Mouse (Mus musculus): ENCODE results near the gene Fbxo44. TPM values are rescaled to one million over a fixed set of nuclear protein-coding genes. Genes with fewer than 3 reads are reported as not detected.
"Not testable (repeated sequence)": the region's sequence is repeated elsewhere in the genome, so short reads cannot be mapped to it uniquely, and the experiment has no call there.

Gene Fbxo44
- polyA plus RNA-seq, 1 experiment from 2014 or later, result 101 TPM

DNA sequence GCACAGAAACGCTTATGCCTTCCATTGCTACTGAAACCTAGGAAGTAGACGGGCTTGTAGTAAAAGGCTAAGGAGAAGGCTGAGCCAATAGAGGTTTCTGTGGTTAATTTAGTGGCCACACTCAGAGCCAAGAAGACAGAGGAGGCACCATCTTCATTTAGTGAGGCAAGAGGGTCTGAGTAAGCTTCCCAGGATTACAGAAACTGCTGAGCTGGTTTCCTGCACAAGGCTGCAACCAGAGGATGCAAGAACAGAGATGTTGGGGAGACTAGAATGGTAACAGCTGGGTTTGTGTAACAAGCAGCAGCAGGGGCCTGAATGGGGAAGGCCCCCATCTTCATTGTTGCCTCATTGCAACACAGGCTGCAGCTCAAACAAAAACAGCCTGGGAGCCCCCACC, 31.6 kb downstream of the Fbxo44 start:
- peak overlapping the region; percentile 97 for H3K9ac ChIP-seq
- WGBS, result 59% methylated on average over 2 of the region's 2 CpGs
- ATAC-seq (ENCODE audit: low FRiP score) (no peak), DNase-seq (ENCODE audit: low spot score) (no peak)
- no peaks in the 10 kb centered on the region for H3K36me3 ChIP-seq (replicated peaks; ENCODE audit: control insufficient read depth, insufficient read depth)
- no peaks in the 10 kb centered on the region for H3K27me3 ChIP-seq (ENCODE audit: control insufficient read depth, insufficient read depth, low read length)
- H3K27ac ChIP-seq, result peak overlapping the region; percentile 98
- peak overlapping the region; percentile 84 for H3K4me2 ChIP-seq (replicated peaks)
- peak overlapping the region; percentile 69 for H3K4me3 ChIP-seq (replicated peaks; ENCODE audit: low read length)
- H3K9me3 ChIP-seq (ENCODE audit: control insufficient read depth, low read length), result no peaks in the 10 kb centered on the region
- H3K4me1 ChIP-seq (replicated peaks; ENCODE audit: control insufficient read depth, insufficient read depth, low read length), result peaks cover 26% of the 10 kb centered on the region

DNA sequence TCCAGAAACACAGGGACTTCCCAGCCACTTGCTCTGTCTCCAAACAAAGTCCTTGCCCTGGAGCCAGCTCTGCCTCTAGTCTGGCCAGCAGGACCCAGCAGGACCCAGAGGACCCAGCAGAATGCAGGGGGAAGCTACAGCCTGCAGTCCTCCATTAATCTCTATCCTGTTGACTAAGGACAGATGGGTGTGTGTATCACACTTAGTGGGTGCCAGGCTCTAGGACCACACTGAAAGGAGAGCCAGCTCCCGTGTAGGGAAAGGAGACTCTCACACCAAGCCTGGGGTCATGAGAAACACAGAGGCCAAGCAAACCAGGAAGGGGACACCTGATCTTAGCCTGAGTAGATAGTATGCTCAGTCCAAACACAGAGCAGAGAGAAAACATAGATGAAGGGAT, 32.0 kb downstream of the Fbxo44 start:
- H3K4me2 ChIP-seq (replicated peaks), result peak overlapping the region; percentile 84
- H3K4me3 ChIP-seq (replicated peaks; ENCODE audit: low read length), result peak overlapping the region; percentile 69
- ATAC-seq (ENCODE audit: low FRiP score) (no peak), DNase-seq (ENCODE audit: low spot score) (no peak)
- H3K9ac ChIP-seq, result peak overlapping the region; percentile 97
- peak overlapping the region; percentile 98; the same call in 1 of the 2 replicates for H3K27ac ChIP-seq
- H3K27me3 ChIP-seq (ENCODE audit: control insufficient read depth, insufficient read depth, low read length), result no peaks in the 10 kb centered on the region
- H3K36me3 ChIP-seq (replicated peaks; ENCODE audit: control insufficient read depth, insufficient read depth), result no peaks in the 10 kb centered on the region
- 38% methylated on average over 1 of the region's 1 CpGs for WGBS
- peaks cover 26% of the 10 kb centered on the region for H3K4me1 ChIP-seq (replicated peaks; ENCODE audit: control insufficient read depth, insufficient read depth, low read length)
- no peaks in the 10 kb centered on the region for H3K9me3 ChIP-seq (ENCODE audit: control insufficient read depth, low read length)

DNA sequence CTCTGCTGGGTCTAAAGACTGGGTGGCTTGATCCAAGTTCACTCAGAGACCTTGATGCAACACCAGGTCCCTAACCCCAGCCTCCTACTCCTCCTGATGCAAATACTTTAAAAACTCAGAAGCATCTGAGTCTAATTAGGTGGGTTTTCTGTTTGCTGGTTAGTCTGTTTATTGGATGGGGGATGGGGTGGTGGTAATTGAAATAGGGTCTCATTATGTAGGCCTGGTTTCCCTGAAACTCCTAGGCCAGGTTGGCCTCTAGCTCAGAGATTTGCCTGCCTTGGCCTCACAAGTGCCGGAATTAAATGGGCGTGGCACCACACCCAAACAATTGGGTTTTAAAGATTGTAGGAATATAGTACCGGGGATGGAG, 37.6 kb downstream of the Fbxo44 start:
- ATAC-seq (ENCODE audit: low FRiP score) (no peak), DNase-seq (ENCODE audit: low spot score) (no peak)
- Histone ChIP-seq H3K36me3 (replicated peaks; ENCODE audit: control insufficient read depth, insufficient read depth) (no peaks in the 10 kb centered on the region), H3K4me2 (replicated peaks) (no peak overlapping the region), H3K27me3 (ENCODE audit: control insufficient read depth, insufficient read depth, low read length) (no peaks in the 10 kb centered on the region), H3K9ac (no peak overlapping the region), H3K4me1 (replicated peaks; ENCODE audit: control insufficient read depth, insufficient read depth, low read length) (peaks cover 24% of the 10 kb centered on the region; the same call in 1 of the 2 replicates), H3K9me3 (ENCODE audit: control insufficient read depth, low read length) (no peaks in the 10 kb centered on the region), H3K27ac (peak overlapping the region; percentile 72), H3K4me3 (replicated peaks; ENCODE audit: low read length) (no peak overlapping the region)
- 64% methylated on average over 3 of the region's 3 CpGs for WGBS

DNA sequence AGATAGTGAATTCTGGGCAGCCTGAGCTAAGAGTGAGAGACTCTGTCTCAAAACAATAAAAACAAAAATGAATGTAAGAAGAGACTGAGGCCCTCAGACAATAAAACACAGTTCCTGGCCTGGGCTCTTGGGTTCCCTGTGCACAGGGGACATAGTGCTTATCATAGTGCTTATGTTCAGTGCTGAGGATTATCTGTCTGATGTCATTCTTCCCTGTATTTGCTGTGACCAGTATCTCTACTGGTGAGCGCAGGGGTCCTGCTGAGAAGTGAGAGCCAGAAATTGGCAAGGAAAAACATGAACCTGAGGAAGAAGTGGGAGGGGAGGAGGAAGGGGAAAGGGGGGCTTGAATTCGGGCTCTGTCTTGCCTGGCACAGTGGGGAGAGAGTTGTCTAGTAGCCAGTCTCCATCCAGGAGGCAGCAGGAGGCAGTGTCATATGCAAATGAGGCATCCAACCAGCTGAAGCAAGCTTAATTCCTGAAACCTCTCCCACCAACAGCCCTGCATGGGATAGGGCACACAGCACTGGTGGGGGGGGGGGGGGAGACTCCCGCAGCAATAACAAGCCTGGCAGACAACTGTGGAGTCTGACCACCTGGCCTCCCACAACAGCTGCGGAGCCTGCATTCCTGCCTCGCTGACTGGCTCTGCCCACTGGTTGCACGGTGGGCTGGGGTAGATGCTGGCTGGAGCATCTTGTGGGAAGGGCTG, 38.1 kb downstream of the Fbxo44 start:
- no peaks in the 10 kb centered on the region for H3K36me3 ChIP-seq (replicated peaks; ENCODE audit: control insufficient read depth, insufficient read depth)
- H3K4me3 ChIP-seq (replicated peaks; ENCODE audit: low read length), result no peak overlapping the region
- no peaks in the 10 kb centered on the region for H3K27me3 ChIP-seq (ENCODE audit: control insufficient read depth, insufficient read depth, low read length)
- no peaks in the 10 kb centered on the region for H3K9me3 ChIP-seq (ENCODE audit: control insufficient read depth, low read length)
- 10% methylated on average over 6 of the region's 6 CpGs for WGBS
- peak overlapping the region; percentile 72 for H3K27ac ChIP-seq
- H3K4me2 ChIP-seq (replicated peaks), result no peak overlapping the region
- peak overlapping the region; percentile 44; the same call in 1 of the 2 replicates for H3K9ac ChIP-seq
- ATAC-seq (ENCODE audit: low FRiP score), result peak; percentile 81
- peaks cover 24% of the 10 kb centered on the region; the same call in 1 of the 2 replicates for H3K4me1 ChIP-seq (replicated peaks; ENCODE audit: control insufficient read depth, insufficient read depth, low read length)
- peak; percentile 57 for DNase-seq (ENCODE audit: low spot score)

DNA sequence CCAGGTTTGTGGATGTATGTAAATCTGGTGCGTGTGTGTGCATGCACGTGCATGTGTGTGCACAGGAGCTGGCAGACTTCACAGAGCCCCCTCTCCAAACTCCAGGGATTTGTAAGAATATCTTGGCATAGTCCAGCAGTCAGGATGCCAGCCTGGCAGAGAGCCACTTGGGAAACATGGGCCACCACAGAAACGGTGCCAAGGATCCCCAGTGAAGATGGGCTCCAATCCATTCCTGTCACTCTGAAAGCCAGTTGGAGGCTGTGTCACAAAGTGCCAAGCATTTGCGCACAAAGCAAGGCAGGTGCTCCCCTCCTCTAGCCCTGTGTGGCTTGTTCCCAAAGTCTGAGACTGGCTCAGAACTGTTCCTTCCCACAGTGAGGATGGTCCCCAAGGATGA, 38.9 kb downstream of the Fbxo44 start:
- peak; percentile 62 for ATAC-seq (ENCODE audit: low FRiP score)
- Histone ChIP-seq H3K9me3 (ENCODE audit: control insufficient read depth, low read length) (no peaks in the 10 kb centered on the region), H3K36me3 (replicated peaks; ENCODE audit: control insufficient read depth, insufficient read depth) (no peaks in the 10 kb centered on the region), H3K4me1 (replicated peaks; ENCODE audit: control insufficient read depth, insufficient read depth, low read length) (peaks cover 24% of the 10 kb centered on the region; the same call in 1 of the 2 replicates), H3K4me2 (replicated peaks) (no peak overlapping the region), H3K4me3 (replicated peaks; ENCODE audit: low read length) (no peak overlapping the region), H3K9ac (peak overlapping the region; percentile 44; the same call in 1 of the 2 replicates), H3K27ac (peak overlapping the region; percentile 72), H3K27me3 (ENCODE audit: control insufficient read depth, insufficient read depth, low read length) (no peaks in the 10 kb centered on the region)
- 55% methylated on average over 4 of the region's 4 CpGs for WGBS
- peak; percentile 78 for DNase-seq (ENCODE audit: low spot score)

DNA sequence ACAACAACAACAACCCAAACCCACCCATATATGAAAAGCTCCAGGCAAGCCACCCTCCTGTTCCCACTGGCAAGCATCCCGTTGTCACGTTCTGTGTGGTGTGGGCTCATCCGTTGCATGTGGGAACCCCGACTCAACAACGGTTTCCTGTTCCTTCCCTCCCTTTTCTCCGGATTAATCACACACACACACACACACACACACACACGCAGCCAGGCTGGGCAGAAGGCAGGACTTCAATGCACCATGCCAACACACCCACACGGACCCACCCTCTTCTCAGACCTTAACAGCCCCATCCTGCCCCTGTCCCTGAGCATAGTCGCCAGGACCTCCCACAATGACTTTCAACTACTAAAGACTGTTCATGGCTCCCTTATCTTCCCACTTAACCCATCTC, 39.7 kb downstream of the Fbxo44 start:
- Histone ChIP-seq H3K4me3 (replicated peaks; ENCODE audit: low read length) (no peak overlapping the region), H3K27me3 (ENCODE audit: control insufficient read depth, insufficient read depth, low read length) (no peaks in the 10 kb centered on the region), H3K4me1 (replicated peaks; ENCODE audit: control insufficient read depth, insufficient read depth, low read length) (peaks cover 24% of the 10 kb centered on the region; the same call in 1 of the 2 replicates), H3K9me3 (ENCODE audit: control insufficient read depth, low read length) (no peaks in the 10 kb centered on the region), H3K27ac (peak overlapping the region; percentile 66), H3K4me2 (replicated peaks) (no peak overlapping the region), H3K9ac (no peak overlapping the region), H3K36me3 (replicated peaks; ENCODE audit: control insufficient read depth, insufficient read depth) (no peaks in the 10 kb centered on the region)
- WGBS, result 77% methylated on average over 9 of the region's 9 CpGs
- ATAC-seq (ENCODE audit: low FRiP score), result no peak
- DNase-seq (ENCODE audit: low spot score), result no peak

DNA sequence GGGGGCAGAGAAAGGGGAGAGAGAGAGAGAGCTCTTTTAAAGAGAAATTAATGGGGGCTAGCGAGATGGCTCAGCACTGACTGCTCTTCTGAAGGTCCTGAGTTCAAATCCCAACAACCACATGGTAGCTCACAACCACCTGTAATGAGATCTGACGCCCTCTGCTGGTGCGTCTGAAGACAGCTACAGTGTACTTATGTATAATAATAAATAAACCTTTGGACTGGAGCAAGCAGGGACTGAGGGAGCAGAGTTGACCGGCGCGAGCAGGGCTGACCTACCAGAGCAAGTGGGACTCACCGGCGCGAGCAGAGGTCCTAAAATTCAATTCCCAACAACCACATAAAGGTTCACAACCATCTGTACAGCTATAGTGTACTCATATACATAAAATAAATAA, 40.7 kb downstream of the Fbxo44 start:
- H3K4me2 ChIP-seq (replicated peaks); H3K9me3 ChIP-seq (ENCODE audit: control insufficient read depth, low read length); H3K4me3 ChIP-seq (replicated peaks; ENCODE audit: low read length); ATAC-seq (ENCODE audit: low FRiP score); H3K9ac ChIP-seq; DNase-seq (ENCODE audit: low spot score); H3K27ac ChIP-seq; H3K27me3 ChIP-seq (ENCODE audit: control insufficient read depth, insufficient read depth, low read length); H3K36me3 ChIP-seq (replicated peaks; ENCODE audit: control insufficient read depth, insufficient read depth): not testable (repeated sequence)
- WGBS, result 85% methylated on average over 9 of the region's 9 CpGs
- peaks cover 24% of the 10 kb centered on the region; the same call in 1 of the 2 replicates for H3K4me1 ChIP-seq (replicated peaks; ENCODE audit: control insufficient read depth, insufficient read depth, low read length)

DNA sequence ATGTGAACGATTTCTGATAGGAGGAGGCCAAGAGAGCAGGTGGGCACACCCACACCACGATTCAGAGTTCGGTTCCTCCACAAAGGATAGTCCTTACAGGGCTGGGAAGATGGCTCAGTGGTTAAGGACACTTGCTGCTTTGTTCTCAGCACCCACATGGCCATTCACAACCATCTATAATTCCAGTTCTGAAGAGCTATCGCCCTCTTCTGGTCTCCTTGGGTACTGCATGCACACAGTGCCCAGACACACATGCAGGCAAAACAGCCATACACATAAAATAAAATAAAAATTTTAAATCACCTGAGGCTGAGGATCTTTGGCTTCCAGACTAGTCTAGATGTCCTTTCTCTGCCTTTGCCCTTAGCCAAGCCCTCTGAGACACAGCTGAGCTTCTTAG, 42.9 kb downstream of the Fbxo44 start:
- DNase-seq (ENCODE audit: low spot score), result no peak
- Histone ChIP-seq H3K36me3 (replicated peaks; ENCODE audit: control insufficient read depth, insufficient read depth) (peaks cover 12% of the 10 kb centered on the region), H3K4me3 (replicated peaks; ENCODE audit: low read length) (no peak overlapping the region), H3K27ac (no peak overlapping the region), H3K9ac (no peak overlapping the region), H3K27me3 (ENCODE audit: control insufficient read depth, insufficient read depth, low read length) (no peaks in the 10 kb centered on the region), H3K4me2 (replicated peaks) (no peak overlapping the region), H3K9me3 (ENCODE audit: control insufficient read depth, low read length) (no peaks in the 10 kb centered on the region), H3K4me1 (replicated peaks; ENCODE audit: control insufficient read depth, insufficient read depth, low read length) (peaks cover 18% of the 10 kb centered on the region; the same call in 1 of the 2 replicates)
- no peak for ATAC-seq (ENCODE audit: low FRiP score)
- 74% methylated on average over 4 of the region's 4 CpGs for WGBS

DNA sequence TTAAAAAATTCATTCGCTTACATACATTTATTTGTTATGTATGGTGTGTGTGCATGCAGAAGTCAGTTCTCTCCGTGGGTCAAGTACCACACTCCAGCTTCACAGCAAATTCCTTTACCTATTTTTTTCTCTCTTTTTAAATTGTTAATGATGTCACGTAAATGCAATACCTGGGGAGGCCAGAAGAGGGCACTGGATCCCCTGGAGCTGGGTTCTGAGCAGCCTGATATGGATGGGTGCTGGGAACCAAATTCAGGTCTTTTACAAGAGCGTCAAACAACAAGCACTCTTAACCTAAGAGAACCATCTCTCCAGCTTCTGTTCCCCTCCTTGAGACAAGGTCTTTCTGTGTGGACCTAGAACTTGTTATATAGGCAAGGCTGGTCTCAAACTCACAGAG, 43.6 kb downstream of the Fbxo44 start:
- Histone ChIP-seq H3K4me2 (replicated peaks) (no peak overlapping the region), H3K27me3 (ENCODE audit: control insufficient read depth, insufficient read depth, low read length) (no peaks in the 10 kb centered on the region), H3K36me3 (replicated peaks; ENCODE audit: control insufficient read depth, insufficient read depth) (peaks cover 12% of the 10 kb centered on the region), H3K4me1 (replicated peaks; ENCODE audit: control insufficient read depth, insufficient read depth, low read length) (0 out of 2 replicates have a peak, but pooled peaks cover 10% of the 10 kb centered on the region), H3K4me3 (replicated peaks; ENCODE audit: low read length) (no peak overlapping the region), H3K9me3 (ENCODE audit: control insufficient read depth, low read length) (no peaks in the 10 kb centered on the region), H3K9ac (no peak overlapping the region), H3K27ac (no peak overlapping the region)
- DNase-seq (ENCODE audit: low spot score), result no peak
- WGBS, result 73% methylated on average over 4 of the region's 4 CpGs
- ATAC-seq (ENCODE audit: low FRiP score), result no peak

All from hindbrain, embryonic 14.5 days (tissue).